Mouse (Mus musculus) heart, postnatal 10 days (tissue): ENCODE measurements around the gene Cabin1. TPM values are rescaled to one million over a fixed set of nuclear protein-coding genes. Genes with fewer than 3 reads are reported as not detected.

Source experiments
- DNase-seq, 2 experiments: peaks; one replicate each; pipeline ENCODE4 v3.0.0; 2021
- intact Hi-C: fragments of 180-260 bp; cut with DNase I; formaldehyde crosslinking; loops from one replicate; pipeline ENCODE4 v1.15.1; 2025
- total RNA-seq, 2 experiments: library from RNA; stranded (reverse); gene quantifications; 2 replicates each; pipeline ENCODE4 v1.2.3; 2021

Gene Cabin1
- total RNA-seq, 2 experiments from 2014 or later, result 26.0 to 33.6 TPM

GRCm38 (mm10) chr10:75676819-75677565, 87.1 kb downstream of the Cabin1 start:
- intact Hi-C loops, result no loop called here
- peak; percentile 51 to 52 for DNase-seq

GRCm38 (mm10) chr10:75676286-75676685, 87.9 kb downstream of the Cabin1 start:
- intact Hi-C loops, result no loop called here
- DNase-seq, result no peak

GRCm38 (mm10) chr10:75675594-75675993, 88.5 kb downstream of the Cabin1 start:
- DNase-seq, result no peak
- intact Hi-C loops, result no loop called here

- intact Hi-C loops, result no loop called here
- no peak for DNase-seq
Observed at GRCm38 (mm10) chr10:75669936-75670335, 94.2 kb downstream of the Cabin1 start.

DNA sequence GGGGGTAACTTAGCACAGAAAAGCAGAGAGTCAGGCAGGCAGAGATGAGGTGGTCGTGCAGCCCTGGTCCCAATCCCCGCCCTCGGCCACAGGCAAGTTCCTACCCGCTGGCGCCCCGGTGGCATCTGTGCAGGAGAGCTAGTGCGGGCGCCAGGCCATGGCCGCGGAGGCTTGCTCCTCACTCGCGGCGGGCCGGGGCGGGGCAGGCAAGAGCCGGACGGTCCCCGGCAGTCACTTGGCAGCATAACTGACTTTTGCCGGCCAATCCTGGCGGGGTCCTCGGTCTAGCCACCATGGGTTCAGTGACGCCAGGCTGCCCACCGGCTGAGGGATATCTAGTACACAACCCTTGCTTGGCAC, 96.2 kb downstream of the Cabin1 start:
- intact Hi-C loops, result no loop called here
- DNase-seq, result peak; percentile 84 to 85

DNA sequence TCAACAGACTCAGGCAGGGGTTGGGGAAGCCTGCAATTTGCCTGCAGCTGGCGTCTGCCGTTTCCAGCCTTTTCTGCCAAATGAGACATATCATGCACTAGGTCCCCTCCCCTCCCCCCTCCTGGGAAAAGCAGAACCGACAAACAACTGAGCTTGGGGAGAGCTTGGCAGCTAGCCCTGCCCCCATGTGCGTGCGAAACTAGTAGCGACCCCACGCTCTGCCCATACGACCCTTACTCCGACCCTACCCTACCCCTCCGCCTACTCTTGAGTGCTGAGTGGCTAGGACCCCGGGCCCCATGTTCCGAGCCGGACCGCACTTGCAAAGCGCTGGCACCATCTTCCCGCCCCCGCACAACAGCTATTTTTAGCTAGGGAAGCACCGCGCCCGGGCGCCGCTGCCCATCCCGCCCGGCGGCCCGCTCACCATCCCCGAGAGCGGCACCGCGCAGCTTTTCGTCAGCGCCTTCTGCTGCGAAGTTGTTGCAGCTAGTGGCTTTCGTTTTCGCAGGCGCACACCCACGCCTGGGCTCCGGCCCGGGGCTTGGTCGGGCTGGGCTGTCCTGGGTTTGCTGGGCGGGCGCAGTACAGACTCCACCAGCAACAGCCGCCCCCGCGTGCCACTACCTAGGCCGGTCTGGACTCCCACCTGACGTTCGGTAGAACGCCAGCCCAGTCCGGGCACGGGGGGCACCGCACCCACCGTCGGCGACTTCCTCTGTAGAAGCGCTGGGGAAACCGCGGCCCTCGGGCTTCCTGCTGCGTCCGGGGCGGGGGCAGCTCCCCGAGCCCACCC, 96.8 kb downstream of the Cabin1 start:
- intact Hi-C loops, result no loop called here
- peak; percentile 82 to 83 for DNase-seq

DNA sequence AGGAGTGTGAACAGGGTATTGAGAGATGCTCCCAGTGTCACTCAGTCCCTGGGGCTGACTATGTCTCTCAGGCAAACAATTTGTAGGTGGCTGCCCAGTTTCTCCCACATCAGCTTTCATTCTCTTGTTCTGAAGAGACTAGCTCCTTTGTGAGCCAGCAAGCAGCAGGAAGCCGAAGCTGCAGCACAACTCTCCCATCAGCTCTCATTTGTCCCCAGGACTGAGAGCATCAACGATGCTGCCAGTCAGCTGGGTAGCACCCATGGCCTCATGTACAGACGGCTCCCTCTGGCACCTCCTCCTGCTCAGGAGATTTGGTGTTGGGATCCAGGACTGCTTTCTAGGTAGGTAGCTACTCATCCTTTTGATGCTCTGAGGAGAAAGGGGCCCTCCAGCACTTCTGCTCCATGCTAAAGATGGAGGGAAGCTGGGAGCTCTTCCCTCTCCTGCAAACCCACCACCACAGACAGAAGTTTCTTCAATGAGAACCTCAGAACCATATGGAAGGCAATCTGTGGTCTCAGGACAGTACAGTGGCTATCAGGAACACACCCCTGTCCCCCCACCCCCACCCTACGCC, 97.6 kb downstream of the Cabin1 start:
- no peak for DNase-seq
- intact Hi-C loops, result no loop called here

DNA sequence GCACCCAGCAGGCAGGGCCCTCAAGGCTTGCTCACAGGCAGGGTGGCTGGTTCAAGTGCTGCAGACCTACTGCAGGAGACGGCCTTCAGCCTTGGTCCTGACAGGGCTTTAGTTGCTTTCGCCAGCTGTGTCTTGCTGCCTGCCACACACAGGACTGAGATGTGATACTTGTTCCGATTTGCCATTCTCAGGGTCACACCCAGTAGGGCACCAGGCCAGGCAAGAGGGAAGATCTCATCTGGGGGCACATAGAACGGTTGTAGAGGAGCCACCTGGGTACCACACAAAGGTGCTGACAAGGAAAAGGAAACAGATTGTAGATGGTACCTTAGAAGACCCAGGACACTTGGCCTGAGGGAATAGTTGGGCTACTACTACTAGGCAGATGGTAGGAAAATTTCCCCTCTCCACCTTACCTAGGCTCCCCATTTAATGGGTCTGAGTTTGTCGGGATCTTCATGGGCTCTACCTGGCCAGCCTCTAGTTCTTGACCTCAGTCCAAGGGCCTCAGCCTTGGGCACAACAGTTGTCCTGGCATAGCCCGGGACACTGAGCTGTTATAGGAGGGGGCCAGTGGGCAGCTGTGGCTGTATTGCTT, 99.4 kb downstream of the Cabin1 start:
- DNase-seq, result no peak
- intact Hi-C loops, result no loop called here

GRCm38 (mm10) chr10:75662575-75662974, 101.6 kb downstream of the Cabin1 start:
- DNase-seq, result no peak
- intact Hi-C loops, result no loop called here

- DNase-seq, result no peak
- intact Hi-C loops, result no loop called here
Observed at GRCm38 (mm10) chr10:75661876-75662275, 102.3 kb downstream of the Cabin1 start.

- peak in 1 of 2 experiments; percentile 46 for DNase-seq
- intact Hi-C loops, result no loop called here
Observed at GRCm38 (mm10) chr10:75661381-75661780, 102.8 kb downstream of the Cabin1 start.

DNA sequence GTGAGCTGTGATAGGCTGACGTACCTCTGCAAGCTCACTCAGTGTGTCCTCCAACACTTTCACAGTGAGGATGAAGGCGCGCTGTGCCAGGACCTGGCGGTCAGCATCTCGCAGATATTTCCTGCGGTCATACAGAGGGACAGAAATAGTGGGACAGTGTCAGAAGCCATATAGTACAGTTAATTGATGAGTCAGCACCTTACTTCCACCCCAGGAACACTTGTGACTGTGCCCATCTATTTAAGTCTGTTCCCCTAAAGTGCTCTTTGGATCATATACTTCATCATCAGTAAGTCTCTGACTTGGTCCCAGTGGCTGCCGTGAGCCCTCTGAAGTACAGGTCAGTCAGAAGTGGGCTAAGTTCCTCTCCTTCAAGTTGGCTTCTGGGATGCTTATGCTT, 106.4 kb downstream of the Cabin1 start:
- no peak for DNase-seq
- intact Hi-C loops, result no loop called here

- DNase-seq, result no peak
- intact Hi-C loops, result no loop called here
Observed at GRCm38 (mm10) chr10:75657165-75657564, 107.0 kb downstream of the Cabin1 start.

DNA sequence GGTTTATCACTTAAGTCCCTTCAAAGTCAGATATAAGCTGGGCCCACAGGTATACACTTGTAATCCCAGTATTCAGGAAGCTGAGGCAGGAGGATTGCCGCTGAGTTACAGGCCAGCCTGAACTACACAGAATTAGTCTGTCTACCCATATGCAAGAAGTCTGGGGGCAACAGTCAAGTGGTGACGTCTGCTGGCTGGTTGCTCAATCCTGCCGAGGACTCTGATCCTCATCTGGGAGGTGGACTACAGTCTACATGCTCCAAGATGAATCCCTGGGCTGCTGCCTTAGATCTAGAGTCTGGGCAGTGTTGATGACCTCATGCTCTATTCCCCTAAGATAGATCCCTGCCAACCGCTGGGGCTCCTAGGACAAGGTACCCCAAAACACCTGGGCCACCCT, 110.1 kb downstream of the Cabin1 start:
- intact Hi-C loops, result no loop called here
- no peak for DNase-seq

DNA sequence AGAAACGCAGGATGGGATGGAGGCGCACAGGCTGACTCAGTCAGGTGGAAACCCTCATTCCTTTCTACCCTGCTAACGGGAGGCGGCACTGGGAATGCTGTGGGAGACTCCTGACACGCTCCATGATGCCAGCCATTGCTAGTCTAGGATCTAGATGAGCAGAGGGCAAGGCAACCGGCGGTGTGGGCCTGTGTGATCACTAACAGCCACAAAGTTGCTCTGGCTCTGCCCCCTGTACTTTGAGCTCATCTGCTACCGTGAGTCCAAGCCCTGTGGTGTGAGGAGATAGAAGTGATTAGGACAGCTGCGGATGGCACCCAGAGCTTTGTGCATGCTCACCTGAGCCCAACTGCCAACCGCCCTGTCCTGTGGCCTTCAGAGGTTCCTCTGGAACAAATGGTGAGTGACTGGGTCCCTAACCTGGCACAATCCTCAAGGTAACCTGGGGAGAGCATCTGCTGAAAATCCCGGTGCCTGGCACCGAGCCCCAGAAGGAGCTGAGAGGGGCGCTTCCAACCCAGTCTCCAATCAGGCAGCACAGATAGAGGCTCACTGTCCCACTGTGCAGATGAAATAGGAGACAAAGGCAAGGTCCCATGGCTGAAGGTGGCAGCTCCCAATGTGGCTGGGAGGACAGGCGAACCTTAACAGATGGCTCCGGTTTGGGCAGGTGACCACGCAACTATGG, 112.6 kb downstream of the Cabin1 start:
- no peak for DNase-seq
- intact Hi-C loops, result no loop called here

GRCm38 (mm10) chr10:75650306-75650902, 113.7 kb downstream of the Cabin1 start:
- intact Hi-C loops, result no loop called here
- DNase-seq, result no peak

- intact Hi-C loops, result no loop called here
- DNase-seq, result no peak
Observed at GRCm38 (mm10) chr10:75649406-75649995, 114.6 kb downstream of the Cabin1 start.

DNA sequence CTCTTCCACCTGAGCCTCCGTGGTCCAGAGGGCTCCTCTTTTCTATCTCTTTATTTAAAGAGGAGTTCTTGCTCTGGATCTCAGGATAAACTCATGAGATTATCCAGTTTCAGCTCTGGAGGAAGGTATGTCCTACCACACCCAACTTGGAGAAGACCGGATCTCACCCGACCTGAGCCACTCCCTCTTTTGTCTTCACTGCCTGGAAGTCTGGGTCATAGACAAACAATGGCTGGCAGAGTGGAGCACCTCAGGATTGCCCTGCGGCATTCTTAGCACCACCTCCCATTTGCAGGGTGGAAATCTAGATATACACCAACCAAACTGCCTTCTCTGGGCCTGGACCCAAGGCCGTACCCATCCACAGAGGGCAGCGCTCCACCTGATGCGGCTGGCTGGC, 115.1 kb downstream of the Cabin1 start:
- no peak for DNase-seq
- intact Hi-C loops, result no loop called here

GRCm38 (mm10) chr10:75648091-75648490, 116.0 kb downstream of the Cabin1 start:
- intact Hi-C loops, result no loop called here

GRCm38 (mm10) chr10:75647362-75647761, 116.8 kb downstream of the Cabin1 start:
- intact Hi-C loops, result no loop called here
- peak; percentile 82 to 87 for DNase-seq

More at GRCm38 (mm10) chr10:75648091-75648490, 116.0 kb downstream of the Cabin1 start:
- DNase-seq, result no peak
